Mouse (Mus musculus): ENCODE results near the gene Rpl10a. TPM values are rescaled to one million over a fixed set of nuclear protein-coding genes. Genes with fewer than 3 reads are reported as not detected.

Rpl10a gene
- polyA plus RNA-seq (2015; fragmentation: Nextera tagmentation; extraction: Ambion mirVana) = 307 and 313 TPM in 2 replicates

DNA sequence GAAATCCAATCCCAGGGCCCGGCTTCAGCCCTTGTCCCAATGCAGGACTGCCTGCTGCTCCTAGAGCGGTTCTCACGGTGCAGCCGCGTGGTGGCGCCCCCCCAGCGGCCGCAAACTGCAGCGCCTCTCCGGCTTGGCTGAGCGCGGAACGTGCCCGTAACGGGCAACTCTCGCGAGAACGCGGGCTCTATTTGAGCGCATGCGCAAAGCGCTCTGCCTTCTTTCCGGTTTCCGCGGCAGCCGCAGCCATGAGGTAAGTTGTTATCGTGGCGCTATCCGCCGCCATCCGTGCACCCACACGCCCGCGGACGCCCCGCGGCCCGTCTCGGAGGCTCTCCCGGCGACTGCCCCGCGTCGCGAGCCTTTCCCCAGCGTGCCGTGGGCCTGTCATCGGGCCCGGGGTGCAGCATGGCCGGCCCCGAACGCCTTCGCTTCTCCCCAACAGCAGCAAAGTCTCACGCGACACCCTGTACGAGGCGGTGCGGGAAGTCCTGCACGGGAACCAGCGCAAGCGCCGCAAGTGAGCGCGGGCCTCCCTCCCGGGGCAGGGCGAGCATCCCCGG, at the start of gene Rpl10a:
TSS of gene Rpl10a (plus strand) at position 106 of the 563 bp plus-strand sequence.
- peaks cover 10% of the 10 kb centered on the region for H3K36me3 ChIP-seq (replicated peaks)
- peaks cover 29% of the 10 kb centered on the region for H3K4me1 ChIP-seq
- H3K9me3 ChIP-seq = no peaks in the 10 kb centered on the region
- peak within 1 kb of the TSS; percentile 95 for H3K4me2 ChIP-seq
- ATAC-seq (replicated peaks) = peak; percentile 90
- under 1% methylated on average over 66 of the region's 67 CpGs for WGBS
- peak within 1 kb of the TSS; percentile 91 for H3K27ac ChIP-seq
- H3K4me3 ChIP-seq = peak within 1 kb of the TSS; percentile 69
- no peaks in the 10 kb centered on the region for H3K27me3 ChIP-seq (replicated peaks)
- peak within 1 kb of the TSS; percentile 97 for H3K9ac ChIP-seq

DNA sequence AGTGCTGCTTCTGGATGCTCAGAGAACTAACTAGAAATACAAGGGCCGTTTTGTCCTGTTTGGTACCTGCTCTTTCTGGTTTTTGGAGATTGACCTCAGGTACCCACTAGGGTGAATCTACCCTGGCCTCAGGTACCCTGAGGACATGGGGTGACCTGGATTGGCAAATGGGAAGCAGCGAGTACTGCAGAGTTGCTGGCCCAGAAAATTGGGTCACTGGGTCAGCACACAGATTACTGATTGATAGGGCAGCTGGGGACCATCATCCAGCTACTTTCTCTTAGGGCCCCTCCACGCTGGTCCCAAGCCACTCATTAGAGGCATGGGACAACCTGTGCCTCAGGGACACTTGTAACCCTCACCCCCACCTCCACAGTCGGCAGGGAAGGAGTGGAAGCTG, 49.0 kb upstream of the Rpl10a start:
- no peak for ATAC-seq (replicated peaks)
- no peaks in the 10 kb centered on the region for H3K27me3 ChIP-seq (replicated peaks)
- WGBS = 65% methylated on average over 4 of the region's 4 CpGs

DNA sequence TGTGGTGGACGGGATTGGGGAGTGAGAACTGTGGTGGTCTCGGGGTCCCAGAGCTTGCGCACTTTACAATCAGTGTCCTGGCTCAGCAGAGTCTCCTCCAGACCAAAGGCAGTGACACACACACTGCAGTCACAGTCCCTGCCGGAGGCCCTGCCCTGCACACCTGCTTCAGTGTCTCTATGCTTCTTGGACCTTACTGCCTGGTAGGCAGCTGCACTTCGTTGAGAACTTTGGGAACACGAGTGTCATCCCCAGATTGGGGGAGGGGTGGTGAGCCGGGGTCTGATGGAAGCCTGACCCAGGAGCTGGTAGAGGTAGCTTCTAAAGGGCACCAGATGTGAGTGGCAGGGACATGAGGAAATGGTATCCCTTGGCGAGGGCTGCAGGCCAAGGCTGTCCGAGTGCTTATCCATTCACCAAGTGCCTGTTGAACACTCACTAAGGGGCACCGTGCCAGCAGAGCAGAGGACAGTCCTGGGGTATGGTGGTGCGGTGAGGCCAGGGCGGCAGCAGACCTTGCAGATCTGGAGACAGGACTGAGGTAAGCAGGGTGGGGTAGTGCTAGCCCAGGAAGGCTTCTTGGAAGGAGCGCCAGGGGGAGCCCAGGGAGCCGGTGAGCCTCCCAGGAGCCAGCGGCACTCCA, 48.4 kb upstream of the Rpl10a start:
- ATAC-seq (replicated peaks) = no peak
- H3K9ac ChIP-seq = no peak overlapping the region
- no peaks in the 10 kb centered on the region for H3K9me3 ChIP-seq
- H3K4me3 ChIP-seq = no peak overlapping the region
- H3K4me1 ChIP-seq = peaks cover 3% of the 10 kb centered on the region; the same call in 1 of the 2 replicates
- H3K27me3 ChIP-seq (replicated peaks) = no peaks in the 10 kb centered on the region
- no peaks in the 10 kb centered on the region for H3K36me3 ChIP-seq (replicated peaks)
- 71% methylated on average over 15 of the region's 15 CpGs for WGBS
- H3K27ac ChIP-seq = no peak overlapping the region
- no peak overlapping the region for H3K4me2 ChIP-seq

More for the DNA sequence above, 49.0 kb upstream of the Rpl10a start:
- Histone ChIP-seq H3K4me1 (peaks cover 3% of the 10 kb centered on the region; the same call in 1 of the 2 replicates), H3K4me2 (no peak overlapping the region), H3K9me3 (no peaks in the 10 kb centered on the region), H3K9ac (no peak overlapping the region), H3K27ac (no peak overlapping the region), H3K36me3 (replicated peaks) (no peaks in the 10 kb centered on the region), H3K4me3 (no peak overlapping the region)

DNA sequence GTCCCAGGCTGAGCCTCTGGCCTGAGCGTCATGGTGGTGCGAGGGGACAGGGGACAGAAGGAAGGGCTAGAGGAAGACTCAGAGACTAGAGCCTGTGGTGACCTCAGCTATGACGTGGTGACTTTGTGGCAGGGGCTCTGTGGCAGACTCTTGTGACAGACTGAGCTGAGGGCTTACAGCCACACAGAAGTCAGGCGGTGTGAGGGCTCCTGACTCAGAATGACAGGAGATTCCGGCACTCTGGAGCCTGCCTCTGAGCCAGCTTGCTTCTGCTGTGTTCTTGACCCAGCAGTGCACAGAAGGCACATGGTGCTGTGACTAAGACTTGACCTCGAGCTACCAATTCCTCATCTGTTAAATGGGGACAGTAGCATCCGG, 47.9 kb upstream of the Rpl10a start:
- H3K4me1 ChIP-seq = peaks cover 3% of the 10 kb centered on the region; the same call in 1 of the 2 replicates
- no peak overlapping the region for H3K4me2 ChIP-seq
- H3K36me3 ChIP-seq (replicated peaks) = no peaks in the 10 kb centered on the region
- H3K9me3 ChIP-seq = no peaks in the 10 kb centered on the region
- ATAC-seq (replicated peaks) = no peak
- no peak overlapping the region for H3K9ac ChIP-seq
- H3K27me3 ChIP-seq (replicated peaks) = no peaks in the 10 kb centered on the region
- H3K4me3 ChIP-seq = no peak overlapping the region
- 81% methylated on average over 7 of the region's 7 CpGs for WGBS
- H3K27ac ChIP-seq = no peak overlapping the region

DNA sequence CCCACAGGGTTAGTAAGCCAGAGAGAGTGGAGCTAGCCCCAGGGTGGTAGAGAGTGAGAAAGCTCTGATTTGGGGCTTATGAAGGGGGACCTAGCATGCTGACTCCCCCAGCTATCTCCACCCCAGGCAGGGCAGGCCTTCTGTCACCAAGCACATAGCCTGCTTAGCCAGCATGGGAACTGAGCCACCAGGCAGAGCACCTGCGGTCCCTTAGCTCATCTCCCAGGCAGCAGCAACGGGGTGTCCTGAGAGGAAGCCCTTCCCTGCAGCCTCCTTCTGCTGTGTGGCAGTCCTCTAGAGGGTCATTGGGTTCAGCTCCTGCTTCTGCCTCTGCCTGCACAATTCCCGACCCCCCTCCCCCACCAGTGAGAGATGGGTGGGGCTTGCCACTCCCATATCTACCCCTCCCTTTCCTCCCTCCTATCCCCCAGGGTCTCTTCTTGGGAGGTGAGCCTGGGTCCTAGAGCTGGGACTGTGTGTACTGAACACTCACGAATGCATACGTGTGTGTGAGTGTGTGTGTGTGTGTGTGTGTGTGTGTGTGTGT, 47.4 kb upstream of the Rpl10a start:
- H3K27me3 ChIP-seq (replicated peaks) = no peaks in the 10 kb centered on the region
- no peak overlapping the region for H3K9ac ChIP-seq
- H3K27ac ChIP-seq = no peak overlapping the region
- H3K4me1 ChIP-seq = peaks cover 5% of the 10 kb centered on the region; the same call in 1 of the 2 replicates
- H3K4me2 ChIP-seq = no peak overlapping the region
- no peak for ATAC-seq (replicated peaks)
- 44% methylated on average over 5 of the region's 5 CpGs for WGBS
- no peaks in the 10 kb centered on the region for H3K9me3 ChIP-seq
- H3K36me3 ChIP-seq (replicated peaks) = no peaks in the 10 kb centered on the region
- no peak overlapping the region for H3K4me3 ChIP-seq

DNA sequence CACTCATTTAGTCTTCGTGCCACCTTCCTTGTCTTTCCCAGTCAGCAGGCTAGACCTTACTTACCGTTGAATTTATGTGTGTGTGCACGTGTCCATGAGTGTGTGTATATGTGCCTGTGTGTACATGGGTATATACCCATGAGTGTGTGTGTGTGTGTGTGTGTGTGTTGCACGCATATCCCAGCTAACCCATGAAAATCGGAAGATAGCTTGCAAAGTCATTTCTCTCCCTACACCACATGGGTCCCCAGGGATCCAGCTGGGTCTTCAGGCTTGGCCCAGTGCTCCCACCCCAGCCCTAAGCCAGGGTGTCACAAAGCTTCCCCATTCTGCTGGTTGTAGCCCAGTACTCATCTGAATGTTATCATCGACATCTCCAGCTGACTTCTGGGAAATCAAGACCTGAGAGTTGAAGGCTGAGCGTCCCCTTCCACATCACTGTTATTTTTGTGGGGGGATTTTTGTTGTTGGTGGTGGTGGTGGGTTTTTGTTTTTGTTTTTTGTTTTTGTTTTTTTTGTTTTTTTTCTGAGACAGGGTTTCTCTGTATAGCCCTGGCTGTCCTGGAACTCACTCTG, 46.3 kb upstream of the Rpl10a start:
- H3K4me2 ChIP-seq = no peak overlapping the region
- no peak overlapping the region for H3K4me3 ChIP-seq
- no peak for ATAC-seq (replicated peaks)
- H3K9ac ChIP-seq = no peak overlapping the region
- no peak overlapping the region for H3K27ac ChIP-seq
- no peaks in the 10 kb centered on the region for H3K36me3 ChIP-seq (replicated peaks)
- H3K9me3 ChIP-seq = no peaks in the 10 kb centered on the region
- WGBS = 93% methylated on average over 7 of the region's 7 CpGs
- H3K27me3 ChIP-seq (replicated peaks) = no peaks in the 10 kb centered on the region
- peaks cover 7% of the 10 kb centered on the region; the same call in 1 of the 2 replicates for H3K4me1 ChIP-seq

DNA sequence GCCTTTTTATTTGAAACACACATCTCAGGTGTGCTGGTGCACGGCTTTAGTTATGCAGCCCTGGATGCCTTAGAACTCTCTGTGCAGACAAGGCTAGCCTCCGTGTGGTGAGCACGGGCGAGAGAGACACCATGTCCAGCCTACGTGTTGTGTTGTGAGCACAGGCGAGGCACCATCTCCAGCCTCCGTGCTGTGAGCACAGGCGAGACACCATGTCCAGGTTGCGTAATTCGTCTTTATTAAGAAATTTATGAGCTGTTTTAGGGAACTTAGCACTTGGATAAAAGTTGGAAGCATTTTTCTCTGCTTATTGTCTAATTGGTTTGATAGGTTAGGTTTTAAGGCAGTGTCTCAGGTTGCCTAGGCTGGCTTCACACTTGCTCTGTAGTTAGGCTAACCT, 45.1 kb upstream of the Rpl10a start:
- no peak overlapping the region for H3K4me3 ChIP-seq
- no peak overlapping the region for H3K27ac ChIP-seq
- H3K4me2 ChIP-seq = no peak overlapping the region
- no peaks in the 10 kb centered on the region for H3K27me3 ChIP-seq (replicated peaks)
- no peak overlapping the region for H3K9ac ChIP-seq
- H3K4me1 ChIP-seq = peaks cover 7% of the 10 kb centered on the region; the same call in 1 of the 2 replicates
- ATAC-seq (replicated peaks) = no peak
- H3K9me3 ChIP-seq = no peaks in the 10 kb centered on the region
- 92% methylated on average over 10 of the region's 10 CpGs for WGBS
- H3K36me3 ChIP-seq (replicated peaks) = no peaks in the 10 kb centered on the region

DNA sequence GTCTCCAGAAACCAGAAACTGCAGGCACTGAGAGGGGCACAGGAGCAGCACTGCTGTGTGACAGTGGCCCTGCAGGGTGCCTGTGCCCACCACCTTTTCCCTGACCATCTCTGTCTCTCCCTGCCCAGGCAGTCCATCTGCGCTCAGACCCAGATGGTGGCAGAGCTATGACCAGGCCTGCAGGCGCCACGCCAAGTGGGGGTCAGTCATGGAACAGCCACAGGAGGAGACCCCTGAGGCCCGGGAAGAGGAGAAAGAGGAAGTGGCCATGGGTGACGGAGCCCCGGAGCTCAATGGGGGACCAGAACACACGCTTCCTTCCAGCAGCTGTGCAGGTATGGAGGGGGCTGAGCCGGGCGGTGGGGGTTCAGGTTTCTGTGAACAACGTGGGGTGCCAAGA, 42.1 kb upstream of the Rpl10a start:
- Histone ChIP-seq H3K4me2 (no peak overlapping the region), H3K4me1 (0 out of 2 replicates have a peak, but pooled peaks cover 4% of the 10 kb centered on the region), H3K9ac (no peak overlapping the region), H3K36me3 (replicated peaks) (no peaks in the 10 kb centered on the region), H3K9me3 (no peaks in the 10 kb centered on the region), H3K27me3 (replicated peaks) (no peaks in the 10 kb centered on the region), H3K27ac (no peak overlapping the region), H3K4me3 (no peak overlapping the region)
- 86% methylated on average over 10 of the region's 10 CpGs for WGBS
- no peak for ATAC-seq (replicated peaks)

DNA sequence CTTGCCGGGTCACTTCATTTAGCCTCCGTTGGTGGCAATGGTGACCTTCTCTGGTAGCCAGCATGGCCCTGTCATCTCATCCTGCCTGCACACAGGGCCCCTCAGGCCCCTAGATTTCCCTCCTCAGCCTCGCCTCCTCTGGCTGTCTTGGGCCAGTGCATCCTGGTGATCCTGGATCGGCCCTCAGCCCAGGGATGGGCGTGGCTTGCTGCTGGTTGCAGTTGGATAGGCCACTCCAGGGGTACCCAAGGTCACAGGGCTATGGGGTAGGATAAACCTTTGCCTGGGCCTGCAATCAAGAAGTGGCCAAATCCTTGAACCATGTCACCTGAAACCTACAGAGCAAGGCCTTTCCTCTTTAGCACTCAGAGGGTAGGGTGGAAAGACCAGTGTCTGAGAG, 41.3 kb upstream of the Rpl10a start:
- Histone ChIP-seq H3K4me2 (no peak overlapping the region), H3K4me1 (0 out of 2 replicates have a peak, but pooled peaks cover 4% of the 10 kb centered on the region), H3K9ac (no peak overlapping the region), H3K9me3 (no peaks in the 10 kb centered on the region), H3K36me3 (replicated peaks) (no peaks in the 10 kb centered on the region), H3K4me3 (no peak overlapping the region), H3K27ac (no peak overlapping the region), H3K27me3 (replicated peaks) (no peaks in the 10 kb centered on the region)
- no peak for ATAC-seq (replicated peaks)
- 20% methylated on average over 5 of the region's 5 CpGs for WGBS

DNA sequence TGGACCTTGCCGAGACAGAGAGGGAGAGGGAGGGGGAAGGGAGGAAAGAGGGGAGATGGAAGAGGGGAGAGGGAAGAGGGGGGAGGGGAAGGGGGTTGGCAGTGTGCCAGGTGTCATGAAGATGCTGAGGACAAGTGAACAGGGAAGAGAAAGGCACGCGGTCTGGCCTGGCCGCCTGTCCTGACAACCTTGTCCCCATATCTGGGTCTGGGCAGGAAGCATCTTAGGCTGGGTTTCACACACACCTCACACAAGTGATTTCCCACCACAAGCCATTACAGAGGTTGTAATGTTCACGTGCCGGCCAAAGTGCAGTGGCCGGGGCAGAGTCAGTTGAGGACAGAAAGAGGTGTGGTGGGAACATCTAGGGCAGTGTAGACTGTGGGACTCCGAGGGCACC, 40.7 kb upstream of the Rpl10a start:
- Histone ChIP-seq H3K9ac (no peak overlapping the region), H3K27ac (no peak overlapping the region), H3K27me3 (replicated peaks) (no peaks in the 10 kb centered on the region), H3K4me2 (no peak overlapping the region), H3K4me1 (0 out of 2 replicates have a peak, but pooled peaks cover 4% of the 10 kb centered on the region), H3K36me3 (replicated peaks) (no peaks in the 10 kb centered on the region), H3K9me3 (no peaks in the 10 kb centered on the region), H3K4me3 (no peak overlapping the region)
- WGBS = 68% methylated on average over 8 of the region's 8 CpGs
- ATAC-seq (replicated peaks) = no peak

DNA sequence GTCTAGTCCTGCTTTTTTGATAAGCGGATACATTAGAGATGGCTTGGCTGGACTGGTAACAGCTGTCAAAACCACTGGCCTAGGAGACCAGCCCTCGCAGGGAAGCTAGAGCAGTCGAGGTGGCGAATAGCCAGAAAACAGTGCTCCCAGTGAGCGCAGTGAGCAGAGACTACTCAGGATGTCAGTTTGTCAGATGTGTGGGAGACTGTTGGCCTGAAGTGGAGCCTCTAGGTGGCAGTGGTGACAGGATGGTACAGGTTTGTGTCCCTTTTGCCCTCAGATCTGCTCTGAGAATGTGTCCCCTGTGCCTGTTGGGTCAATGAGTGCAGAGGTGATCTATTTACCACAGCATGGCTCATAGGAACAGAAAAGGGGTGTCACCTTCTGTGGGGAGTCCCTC, 40.3 kb upstream of the Rpl10a start:
- no peaks in the 10 kb centered on the region for H3K36me3 ChIP-seq (replicated peaks)
- no peaks in the 10 kb centered on the region for H3K9me3 ChIP-seq
- H3K27me3 ChIP-seq (replicated peaks) = no peaks in the 10 kb centered on the region
- 0 out of 2 replicates have a peak, but pooled peaks cover 4% of the 10 kb centered on the region for H3K4me1 ChIP-seq
- no peak overlapping the region for H3K9ac ChIP-seq
- no peak overlapping the region for H3K27ac ChIP-seq
- WGBS = 73% methylated on average over 5 of the region's 5 CpGs
- no peak for ATAC-seq (replicated peaks)
- no peak overlapping the region for H3K4me2 ChIP-seq
- H3K4me3 ChIP-seq = no peak overlapping the region

DNA sequence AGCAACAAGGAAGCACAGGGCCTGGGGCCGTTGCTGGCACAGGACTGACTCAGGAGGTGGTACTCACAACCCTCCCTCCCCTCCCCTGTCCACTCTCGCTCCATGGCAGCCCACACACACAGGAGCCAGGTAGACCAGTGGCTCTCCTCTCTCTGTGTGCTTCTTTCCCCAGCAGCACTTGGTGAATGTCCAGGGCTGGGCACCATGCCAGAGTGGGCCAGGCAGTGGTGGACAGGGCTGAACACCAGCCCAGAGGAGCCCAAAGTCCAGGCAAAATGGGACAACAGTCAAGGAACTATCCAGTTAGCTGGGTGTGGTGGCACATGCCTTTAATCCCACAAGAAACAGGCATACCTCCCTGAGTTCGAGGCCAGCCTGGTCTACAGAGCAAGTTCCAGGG, 38.0 kb upstream of the Rpl10a start:
- WGBS = 61% methylated on average over 3 of the region's 3 CpGs

More for the DNA sequence above, 38.0 kb upstream of the Rpl10a start:
- Histone ChIP-seq H3K9me3 (no peaks in the 10 kb centered on the region), H3K9ac (no peak overlapping the region), H3K4me2 (no peak overlapping the region), H3K4me3 (no peak overlapping the region), H3K27ac (no peak overlapping the region), H3K36me3 (replicated peaks) (no peaks in the 10 kb centered on the region), H3K4me1 (0 out of 2 replicates have a peak, but pooled peaks cover 7% of the 10 kb centered on the region), H3K27me3 (replicated peaks) (no peaks in the 10 kb centered on the region)
- no peak for ATAC-seq (replicated peaks)
